Mouse (Mus musculus) thymus, postnatal 36 days (tissue): ENCODE results near the gene Shisa7.
"Not testable (repeated sequence)": the region's sequence is repeated elsewhere in the genome, so short reads cannot be mapped to it uniquely, and the experiment has no call there.

Experiments
- DNase-seq, 2 experiments: peaks; one replicate each; pipeline ENCODE4 v3.0.0; 2022; ENCODE audit warnings: mixed read lengths in 2 of 2

Gene Shisa7

GRCm38 (mm10) chr7:4844245-4844916, at the start of gene Shisa7:
Shisa7 (minus strand) TSS chr7:4844696.
- DNase-seq: no peak

GRCm38 (mm10) chr7:4886680-4887079, 42.2 kb upstream of the Shisa7 start:
- no peak for DNase-seq

GRCm38 (mm10) chr7:4879036-4879435, 34.5 kb upstream of the Shisa7 start:
- not testable (repeated sequence) for DNase-seq

GRCm38 (mm10) chr7:4878186-4878585, 33.7 kb upstream of the Shisa7 start:
- DNase-seq: peak; percentile 51 to 56

GRCm38 (mm10) chr7:4877226-4877625, 32.7 kb upstream of the Shisa7 start:
- no peak for DNase-seq

- peak; percentile 83 to 90 for DNase-seq
These were observed 32.3 kb upstream of the Shisa7 start, which contains the start of gene Isoc2a for GRCm38 (mm10) chr7:4876753-4877221. Isoc2a (plus strand) TSS chr7:4877153.

GRCm38 (mm10) chr7:4870133-4870532, 25.6 kb upstream of the Shisa7 start, which contains the start of gene Isoc2b:
Isoc2b (minus strand) TSS chr7:4870258.
- no peak for DNase-seq

- no peak for DNase-seq
These were observed 22.2 kb upstream of the Shisa7 start for GRCm38 (mm10) chr7:4866631-4867180.

GRCm38 (mm10) chr7:4865579-4866493, 21.3 kb upstream of the Shisa7 start:
- DNase-seq: peak; percentile 93 to 95

GRCm38 (mm10) chr7:4865090-4865489, 20.6 kb upstream of the Shisa7 start:
- DNase-seq: peak; percentile 47 to 51

GRCm38 (mm10) chr7:4864130-4864845, 19.8 kb upstream of the Shisa7 start:
- DNase-seq: no peak

- DNase-seq: no peak
These were observed 19.1 kb upstream of the Shisa7 start for GRCm38 (mm10) chr7:4863541-4864080.

- no peak for DNase-seq
These were observed 18.5 kb upstream of the Shisa7 start for GRCm38 (mm10) chr7:4863041-4863440.

GRCm38 (mm10) chr7:4860926-4861325, 16.4 kb upstream of the Shisa7 start:
- not testable (repeated sequence) for DNase-seq

GRCm38 (mm10) chr7:4859418-4859978, 15.0 kb upstream of the Shisa7 start:
- no peak for DNase-seq

- DNase-seq: no peak
These were observed 12.8 kb upstream of the Shisa7 start for GRCm38 (mm10) chr7:4857321-4857720.

- DNase-seq: no peak
These were observed 12.0 kb upstream of the Shisa7 start for GRCm38 (mm10) chr7:4856508-4856907.

- no peak for DNase-seq
These were observed 9.1 kb upstream of the Shisa7 start for GRCm38 (mm10) chr7:4853613-4854012.

GRCm38 (mm10) chr7:4851315-4851688, 6.8 kb upstream of the Shisa7 start:
- DNase-seq: no peak

- no peak for DNase-seq
These were observed 6.3 kb upstream of the Shisa7 start for GRCm38 (mm10) chr7:4850621-4851314.

- no peak for DNase-seq
These were observed 4.9 kb upstream of the Shisa7 start for GRCm38 (mm10) chr7:4849372-4849771.
